Mouse (Mus musculus): ENCODE data around the gene Crat. TPM values are rescaled to one million over a fixed set of nuclear protein-coding genes. Genes with fewer than 3 reads are reported as not detected.

Gene Crat
- polyA plus RNA-seq, 1 experiment from 2014 or later, result 26.1 TPM

GRCm38 (mm10) chr2:30355861-30356260, 59.8 kb downstream of the Crat start:
- Histone ChIP-seq H3K36me3 (ENCODE audit: control insufficient read depth, insufficient read depth, low read length) (no peaks in the 10 kb centered on the region; the same call in 1 of the 2 replicates), H3K9ac (ENCODE audit: low read depth, low read length) (no peak overlapping the region), H3K27ac (ENCODE audit: low read depth, low read length) (no peak overlapping the region), H3K4me3 (ENCODE audit: low read depth, low read length) (no peak overlapping the region), H3K9me3 (ENCODE audit: control insufficient read depth, low read length) (no peaks in the 10 kb centered on the region), H3K4me1 (replicated peaks; ENCODE audit: control insufficient read depth, insufficient read depth, low read length) (peaks cover 21% of the 10 kb centered on the region), H3K27me3 (replicated peaks; ENCODE audit: control insufficient read depth, insufficient read depth, low read length) (no peaks in the 10 kb centered on the region), H3K4me2 (no peak overlapping the region)
- DNase-seq (ENCODE audit: low spot score) (no peak), ATAC-seq (replicated peaks; ENCODE audit: low FRiP score) (no peak)
- 65% methylated on average over 4 of the region's 4 CpGs for WGBS

- 67% methylated on average over 2 of the region's 2 CpGs for WGBS
- Histone ChIP-seq H3K9ac (ENCODE audit: low read depth, low read length) (no peak overlapping the region), H3K4me1 (replicated peaks; ENCODE audit: control insufficient read depth, insufficient read depth, low read length) (no peaks in the 10 kb centered on the region; the same call in 1 of the 2 replicates), H3K36me3 (ENCODE audit: control insufficient read depth, insufficient read depth, low read length) (peaks cover 30% of the 10 kb centered on the region), H3K4me3 (ENCODE audit: low read depth, low read length) (no peak overlapping the region), H3K27me3 (replicated peaks; ENCODE audit: control insufficient read depth, insufficient read depth, low read length) (no peaks in the 10 kb centered on the region), H3K4me2 (no peak overlapping the region), H3K27ac (ENCODE audit: low read depth, low read length) (no peak overlapping the region), H3K9me3 (ENCODE audit: control insufficient read depth, low read length) (no peaks in the 10 kb centered on the region)
- no peak for DNase-seq (ENCODE audit: low spot score)
- no peak for ATAC-seq (replicated peaks; ENCODE audit: low FRiP score)
These were observed 64.5 kb downstream of the Crat start for GRCm38 (mm10) chr2:30351149-30351548.

Small RNA genes lying within 50 kb of the gene (microRNA-seq; reads per million reads assigned to microRNA genes)
- gene Gm47292 (ENCODE audit: borderline number of aligned reads), result not detected

Other genes with a start within 250 kb of the Crat start
- gene Endog, start 244.3 kb downstream of the Crat start, polyA plus RNA-seq (2014; fragmentation: Nextera tagmentation; extraction: Ambion mirVana), result 27.1 and 29.1 TPM in 2 replicates
- 85.0 and 87.2 TPM in 2 replicates for gene Spout1, start 237.4 kb downstream of the Crat start, polyA plus RNA-seq (2014; fragmentation: Nextera tagmentation; extraction: Ambion mirVana)
- gene Kyat1, start 210.0 kb downstream of the Crat start, polyA plus RNA-seq (2014; fragmentation: Nextera tagmentation; extraction: Ambion mirVana), result 17.7 and 18.2 TPM in 2 replicates
- 21.4 and 21.7 TPM in 2 replicates for gene Lrrc8a, start 178.1 kb downstream of the Crat start, polyA plus RNA-seq (2014; fragmentation: Nextera tagmentation; extraction: Ambion mirVana)
- 0.16 and 0.23 TPM in 2 replicates for gene Gm28035, start 175.2 kb downstream of the Crat start, polyA plus RNA-seq (2014; fragmentation: Nextera tagmentation; extraction: Ambion mirVana)
- 10.5 and 11.7 TPM in 2 replicates for gene Phyhd1, start 149.6 kb downstream of the Crat start, polyA plus RNA-seq (2014; fragmentation: Nextera tagmentation; extraction: Ambion mirVana)
- gene Gm28038, start 134.8 kb downstream of the Crat start, polyA plus RNA-seq (2014; fragmentation: Nextera tagmentation; extraction: Ambion mirVana), result not detected in 2 replicates
- gene Dolk, start 129.5 kb downstream of the Crat start, polyA plus RNA-seq (2014; fragmentation: Nextera tagmentation; extraction: Ambion mirVana), result 24.2 and 25.6 TPM in 2 replicates
- gene Nup188, start 129.4 kb downstream of the Crat start, polyA plus RNA-seq (2014; fragmentation: Nextera tagmentation; extraction: Ambion mirVana), result 60.1 and 64.5 TPM in 2 replicates
- gene Sh3glb2, start 56.5 kb downstream of the Crat start, polyA plus RNA-seq (2014; fragmentation: Nextera tagmentation; extraction: Ambion mirVana), result 44.0 and 48.9 TPM in 2 replicates
- 19.7 and 21.2 TPM in 2 replicates for gene Miga2, start 51.6 kb downstream of the Crat start, polyA plus RNA-seq (2014; fragmentation: Nextera tagmentation; extraction: Ambion mirVana)
- gene Dolpp1, start 23.6 kb downstream of the Crat start, polyA plus RNA-seq (2014; fragmentation: Nextera tagmentation; extraction: Ambion mirVana), result 37.6 and 39.9 TPM in 2 replicates
- 124 and 135 TPM in 2 replicates for gene Ptpa, start 226 bp upstream of the Crat start, polyA plus RNA-seq (2014; fragmentation: Nextera tagmentation; extraction: Ambion mirVana)
- gene Ier5l, start 58.4 kb upstream of the Crat start, polyA plus RNA-seq (2014; fragmentation: Nextera tagmentation; extraction: Ambion mirVana), result 1.2 TPM in 2 replicates
- gene Cstad, start 179.2 kb upstream of the Crat start, polyA plus RNA-seq (2014; fragmentation: Nextera tagmentation; extraction: Ambion mirVana), result 0.38 TPM in 1 of 2 replicates, not detected in the other

Measured in liver, embryonic 11.5 days (tissue).